Mouse (Mus musculus) olfactory bulb, adult 2 months (tissue): ENCODE results near the gene Bcs1l.

Experiments
- CTCF ChIP-seq: fragments of 200-500 bp; IDR thresholded peaks from 2 replicates; pipeline ENCODE4 v1.5.1; 2012; ENCODE audit warnings: low read depth, mild to moderate bottlenecking, low read length, moderate library complexity; ENCODE audit not compliant: insufficient read depth
- POLR2A ChIP-seq: fragments of 200-500 bp; IDR thresholded peaks from 2 replicates; pipeline ENCODE4 v1.6.1; 2012; ENCODE audit warnings: mild to moderate bottlenecking, low read depth, low read length, moderate library complexity; ENCODE audit not compliant: insufficient read depth

DNA sequence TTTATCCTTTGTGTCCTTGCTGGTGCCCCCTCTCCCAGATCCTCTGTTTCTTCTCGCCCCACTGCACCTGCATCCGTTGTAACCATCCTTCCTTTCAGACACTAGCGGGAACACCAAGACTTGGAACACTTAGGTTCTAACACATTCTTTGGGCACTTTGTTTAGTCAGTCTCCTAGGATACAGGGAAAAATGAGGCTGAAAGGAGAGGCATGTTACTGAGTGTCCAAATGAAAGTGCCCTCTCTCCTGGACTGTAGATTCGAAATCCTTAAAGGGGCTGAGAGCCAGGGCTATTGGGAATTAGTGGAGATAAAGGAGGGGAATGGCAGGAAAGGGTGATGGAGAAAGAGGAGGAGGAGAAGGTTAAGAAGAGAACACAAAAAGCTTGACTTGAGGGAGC lies 43.9 kb upstream of the Bcs1l start, which contains the start of gene Usp37:
- no peak for TF ChIP-seq CTCF
- no peak for TF ChIP-seq POLR2A
